Mouse (Mus musculus) embryo, embryonic 11 days (tissue): ENCODE measurements around the gene Atp6v0b.

Experiments
- DNase-seq: peaks from one replicate; pipeline ENCODE4 v3.0.0-alpha.2; 2015

Gene Atp6v0b

GRCm38 (mm10) chr4:117906196-117906595 is 19.1 kb upstream of the Atp6v0b start:
- no peak for DNase-seq

- DNase-seq, result no peak
Observed at GRCm38 (mm10) chr4:117904761-117905160, 17.6 kb upstream of the Atp6v0b start.

- DNase-seq, result no peak
Observed at GRCm38 (mm10) chr4:117904094-117904493, 17.0 kb upstream of the Atp6v0b start.

GRCm38 (mm10) chr4:117898111-117898510 is 11.0 kb upstream of the Atp6v0b start:
- DNase-seq, result no peak

GRCm38 (mm10) chr4:117896031-117896430 is 8.9 kb upstream of the Atp6v0b start:
- no peak for DNase-seq

- no peak for DNase-seq
Observed at GRCm38 (mm10) chr4:117895339-117895738, 8.2 kb upstream of the Atp6v0b start.

- no peak for DNase-seq
Observed at GRCm38 (mm10) chr4:117894601-117895000, 7.5 kb upstream of the Atp6v0b start.

- peak; percentile 72 for DNase-seq
Observed at GRCm38 (mm10) chr4:117893376-117893775, 6.2 kb upstream of the Atp6v0b start.

GRCm38 (mm10) chr4:117891738-117892161 is 4.6 kb upstream of the Atp6v0b start, which contains the start of gene Dph2:
TSS of gene Dph2 (minus strand) at chr4:117892032.
- peak; percentile 94 for DNase-seq

GRCm38 (mm10) chr4:117890750-117891149 is 3.6 kb upstream of the Atp6v0b start:
- no peak for DNase-seq

- no peak for DNase-seq
Observed at GRCm38 (mm10) chr4:117890031-117890430, 2.9 kb upstream of the Atp6v0b start.

- DNase-seq, result no peak
Observed at GRCm38 (mm10) chr4:117889471-117889870, 2.3 kb upstream of the Atp6v0b start.

- no peak for DNase-seq
Observed at GRCm38 (mm10) chr4:117887920-117888319, 787 bp upstream of the Atp6v0b start.

GRCm38 (mm10) chr4:117886644-117887043 is 489 bp downstream of the Atp6v0b start:
- DNase-seq, result no peak

GRCm38 (mm10) chr4:117885994-117886393 is 1.1 kb downstream of the Atp6v0b start:
- DNase-seq, result no peak

GRCm38 (mm10) chr4:117885093-117885492 is 2.0 kb downstream of the Atp6v0b start:
- no peak for DNase-seq

- no peak for DNase-seq
Observed at GRCm38 (mm10) chr4:117884146-117884545, 3.0 kb downstream of the Atp6v0b start.

GRCm38 (mm10) chr4:117882701-117883691 is 4.1 kb downstream of the Atp6v0b start, which contains the start of gene B4galt2:
TSS of gene B4galt2 (minus strand) at chr4:117883487.
- peak; percentile 87 for DNase-seq

GRCm38 (mm10) chr4:117878703-117879102 is 8.4 kb downstream of the Atp6v0b start:
- no peak for DNase-seq

GRCm38 (mm10) chr4:117878301-117878700 is 8.8 kb downstream of the Atp6v0b start:
- DNase-seq, result no peak

GRCm38 (mm10) chr4:117873615-117874014 is 13.5 kb downstream of the Atp6v0b start:
- no peak for DNase-seq

GRCm38 (mm10) chr4:117872471-117872886 is 14.7 kb downstream of the Atp6v0b start, which contains the start of gene Ccdc24:
TSS of gene Ccdc24 (minus strand) at chr4:117872557.
- peak; percentile 70 for DNase-seq

GRCm38 (mm10) chr4:117871787-117872186 is 15.3 kb downstream of the Atp6v0b start:
- no peak for DNase-seq

GRCm38 (mm10) chr4:117870437-117870836 is 16.7 kb downstream of the Atp6v0b start:
- DNase-seq, result no peak
